Mouse (Mus musculus) right cerebral cortex, postnatal 14 days (tissue): ENCODE data around the gene Selenov.

Experiments used
- DNase-seq: peaks from one replicate; pipeline ENCODE4 v3.0.0; 2022

Gene Selenov

DNA sequence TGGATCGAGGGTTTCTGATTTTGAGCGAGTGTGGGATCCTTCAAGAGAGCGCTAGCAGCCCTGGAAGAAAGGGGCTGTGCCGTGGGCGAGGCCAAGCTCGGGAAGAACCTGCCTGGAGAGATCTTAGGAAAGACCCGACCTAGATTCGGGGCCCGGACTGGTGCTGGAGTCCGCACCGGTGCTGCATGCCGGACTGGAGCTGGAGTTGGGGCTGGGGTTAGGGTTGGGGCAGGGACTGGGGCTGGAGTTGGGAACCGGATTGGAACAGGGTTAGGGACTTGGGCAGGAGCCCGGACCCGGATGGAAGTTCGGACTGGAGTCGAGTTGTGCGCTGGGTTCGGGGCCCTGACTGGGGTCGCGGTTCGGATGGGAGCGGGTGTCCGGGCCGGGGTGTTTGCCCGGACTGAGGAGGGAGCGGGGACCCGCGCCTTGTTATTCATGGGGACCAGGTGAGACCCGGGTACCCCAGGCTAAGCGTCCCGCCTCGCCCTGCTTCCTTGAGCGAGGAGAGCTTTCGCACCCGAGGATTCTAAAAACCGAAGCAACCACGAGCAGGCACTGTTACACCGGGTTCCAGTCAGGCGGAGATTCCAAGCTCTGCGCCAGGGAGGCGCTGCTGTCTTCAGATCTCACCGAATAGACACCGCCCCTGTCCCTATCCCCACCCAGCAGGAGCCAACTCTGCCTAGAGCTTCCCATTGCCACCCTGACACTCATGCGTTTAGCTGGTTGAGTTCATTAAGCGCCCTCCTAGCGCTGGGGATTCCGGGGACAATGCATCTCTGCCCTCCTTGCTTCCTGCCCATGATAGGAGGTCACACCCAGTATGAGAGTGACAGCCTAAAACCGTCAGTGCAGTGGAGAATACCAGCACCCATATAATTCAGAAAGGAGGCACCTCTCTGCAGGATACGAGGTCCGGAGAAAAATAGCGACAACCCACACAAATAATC is at the start of gene Selenov:
Gene Selenov (minus strand): TSS at position 549 of the 953 bp plus-strand sequence.
- DNase-seq, result peak; percentile 60

- DNase-seq, result no peak
Observed at GRCm38 (mm10) chr7:28339213-28339917, 48.4 kb upstream of the Selenov start.

- DNase-seq, result peak; percentile 97
Observed at GRCm38 (mm10) chr7:28338108-28338998, 47.4 kb upstream of the Selenov start, which contains the start of gene Supt5. Gene Supt5 (minus strand): TSS chr7:28338746.

- DNase-seq, result no peak
Observed at GRCm38 (mm10) chr7:28335471-28335870, 44.5 kb upstream of the Selenov start.

DNA sequence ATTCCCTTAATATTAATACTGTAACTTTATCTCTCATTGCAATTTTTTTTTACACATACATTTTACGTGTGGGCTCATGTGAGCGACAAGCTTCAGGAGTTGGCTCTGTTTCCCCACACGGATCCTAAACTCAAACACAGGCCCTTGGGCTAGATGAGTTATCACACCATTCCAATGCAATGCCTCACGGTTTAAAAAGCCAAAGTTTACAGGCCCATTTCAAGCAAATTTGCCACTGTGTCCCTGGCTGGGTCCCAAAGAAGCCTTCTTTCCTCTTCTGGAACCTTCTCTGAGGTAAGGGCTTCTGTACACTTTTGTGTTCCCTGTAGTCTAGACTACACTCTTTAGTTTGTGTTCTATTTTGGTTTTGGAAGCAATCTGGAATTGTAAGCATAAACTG is 43.5 kb upstream of the Selenov start:
- DNase-seq, result no peak

GRCm38 (mm10) chr7:28328260-28328659 is 37.3 kb upstream of the Selenov start:
- DNase-seq, result no peak

GRCm38 (mm10) chr7:28326457-28326856 is 35.5 kb upstream of the Selenov start:
- DNase-seq, result no peak

- DNase-seq, result no peak
Observed at GRCm38 (mm10) chr7:28325293-28325692, 34.3 kb upstream of the Selenov start.

DNA sequence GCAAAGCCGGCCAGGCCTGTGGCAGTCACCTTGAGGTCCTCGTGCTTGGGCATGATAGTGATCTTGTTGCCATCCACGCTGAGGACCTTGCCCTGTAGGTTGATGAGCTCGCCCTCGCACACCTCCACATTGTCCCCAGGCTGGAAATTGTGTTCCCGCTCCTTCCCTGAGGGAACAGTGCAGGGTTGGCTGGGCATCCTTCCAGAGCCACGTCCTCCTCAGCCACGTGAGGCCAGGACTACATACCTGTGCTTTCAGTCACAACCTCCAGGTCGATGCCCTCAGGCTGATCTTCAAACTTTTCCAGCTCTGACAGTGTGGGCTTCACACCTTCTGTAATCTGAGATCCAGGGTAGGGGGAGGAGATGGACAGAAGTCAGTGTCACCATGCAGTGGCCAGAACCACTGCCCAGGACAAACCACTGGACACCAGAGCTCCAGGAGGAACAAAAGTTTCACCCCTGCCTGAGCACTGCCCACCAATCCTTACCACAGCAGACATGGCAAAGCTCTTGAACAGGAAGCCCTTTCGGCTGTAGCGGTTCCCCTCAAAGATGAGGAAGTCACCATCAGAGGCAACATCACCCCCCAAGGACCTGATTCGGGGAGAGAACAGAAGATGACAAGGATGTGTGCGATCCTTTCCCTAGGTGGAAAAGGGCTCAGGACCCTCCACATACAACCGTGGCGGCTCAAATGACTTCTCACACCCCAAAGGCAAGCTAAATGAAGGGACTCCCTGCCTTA is 31.2 kb upstream of the Selenov start:
- no peak for DNase-seq

DNA sequence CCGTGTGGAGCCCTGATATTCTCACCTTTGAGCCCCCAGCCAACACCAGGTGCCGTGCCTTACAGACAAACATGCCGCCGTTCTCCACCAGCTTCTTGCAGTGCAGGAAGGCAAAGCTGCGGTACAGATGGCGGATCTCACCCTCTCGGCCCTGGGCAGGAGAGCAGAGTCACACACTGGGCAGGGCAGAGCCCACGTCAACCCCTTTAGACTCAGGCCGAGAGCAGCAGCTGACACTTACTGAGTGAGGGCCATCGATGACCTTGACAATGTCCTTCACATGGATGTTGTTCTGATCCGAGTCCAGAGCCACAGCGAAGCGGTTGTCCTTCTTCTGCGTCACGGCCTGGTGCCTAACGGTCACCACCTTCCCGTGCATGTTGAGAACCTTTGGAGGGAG is 27.7 kb upstream of the Selenov start:
- no peak for DNase-seq

GRCm38 (mm10) chr7:28318036-28318435 is 27.1 kb upstream of the Selenov start:
- DNase-seq, result no peak

DNA sequence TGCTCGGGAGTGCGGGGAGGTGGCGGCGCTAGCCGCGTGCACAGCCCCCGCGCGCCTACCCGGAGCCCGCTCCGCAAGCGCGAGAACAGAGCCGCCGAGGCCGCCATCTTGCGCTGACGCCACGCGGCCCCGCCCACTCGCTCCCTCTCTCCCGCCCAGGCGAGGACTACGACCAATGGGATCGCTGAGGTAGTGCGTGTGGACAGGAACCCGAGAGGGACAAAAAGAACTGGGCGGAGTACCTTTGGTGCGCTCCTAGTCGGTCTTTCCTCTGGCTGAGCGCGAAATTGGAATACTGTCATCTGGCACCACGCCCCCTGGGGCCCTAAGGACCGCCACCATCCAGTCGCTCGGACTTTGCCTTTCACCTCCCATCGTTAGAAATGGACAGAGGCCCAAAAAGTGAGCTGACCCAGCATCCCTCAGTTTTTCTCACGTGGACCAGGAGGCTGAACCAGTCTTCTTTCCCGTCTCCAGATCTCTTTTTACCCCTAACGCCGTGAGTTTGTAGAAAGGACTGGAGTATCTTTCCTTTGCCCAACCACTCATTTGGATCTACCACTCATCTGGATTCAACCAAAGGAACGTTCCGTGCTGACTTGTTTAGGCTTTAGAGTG is 21.0 kb upstream of the Selenov start, which contains the start of gene Timm50:
Gene Timm50 (minus strand): TSS at position 147 of the 618 bp plus-strand sequence.
- DNase-seq, result peak; percentile 99

DNA sequence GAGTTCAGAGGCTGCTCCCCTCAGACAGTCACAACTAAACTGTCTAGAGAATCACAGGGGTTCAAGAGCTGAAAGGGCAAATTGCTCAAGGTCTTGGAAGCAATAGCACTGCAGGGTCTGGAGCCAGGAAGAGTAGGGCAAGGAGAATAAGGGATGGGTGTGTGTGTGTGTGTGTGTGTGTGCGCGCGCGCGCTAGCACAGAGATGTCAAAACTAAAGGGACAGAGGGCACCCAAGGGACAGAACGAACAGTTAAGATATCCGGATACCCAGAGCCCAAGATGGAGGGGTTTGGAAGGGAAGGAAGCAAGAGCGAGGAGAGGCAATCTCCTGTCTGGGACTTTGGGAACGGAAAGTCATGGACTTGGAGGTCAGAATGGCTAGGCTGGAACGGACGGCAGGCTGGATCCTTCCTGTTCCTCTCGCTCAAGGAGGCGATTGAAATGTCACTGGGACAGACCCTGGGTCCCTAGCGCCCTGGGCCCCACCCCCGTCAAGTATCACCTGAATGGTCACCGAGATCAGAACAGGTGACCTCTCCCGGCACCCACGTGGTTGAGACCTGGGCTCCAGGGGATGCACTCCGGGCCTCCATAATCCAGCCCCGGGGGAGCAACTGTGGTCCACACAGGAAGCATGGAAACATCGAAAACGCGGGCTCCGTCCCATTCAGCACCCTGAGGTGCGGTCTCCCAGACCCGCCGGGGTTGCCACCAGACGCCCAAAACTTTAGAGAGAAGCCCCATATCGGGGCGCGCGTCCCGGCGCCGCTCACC is 20.4 kb upstream of the Selenov start:
- DNase-seq, result no peak

- no peak for DNase-seq
Observed at GRCm38 (mm10) chr7:28309737-28310136, 18.8 kb upstream of the Selenov start.

DNA sequence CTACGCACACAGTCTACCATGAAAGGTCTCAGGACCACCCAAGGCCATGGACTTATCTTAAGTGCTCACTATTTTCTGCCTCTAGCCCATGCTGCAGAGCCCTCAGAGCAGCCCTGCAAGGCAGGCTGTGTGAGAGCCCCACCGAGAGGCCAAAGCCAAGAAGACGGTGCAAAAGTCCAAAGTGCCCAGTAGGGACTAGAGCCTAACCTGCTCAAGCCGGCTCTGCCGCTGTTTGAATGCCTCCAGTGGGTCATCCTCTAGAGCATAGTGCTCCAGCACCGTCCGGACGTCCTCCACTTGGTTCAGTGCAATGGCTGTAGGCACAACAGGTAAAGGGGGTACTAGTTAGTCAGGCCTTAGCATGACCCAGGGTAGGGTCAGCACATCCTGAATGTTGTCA is 15.2 kb upstream of the Selenov start:
- no peak for DNase-seq

DNA sequence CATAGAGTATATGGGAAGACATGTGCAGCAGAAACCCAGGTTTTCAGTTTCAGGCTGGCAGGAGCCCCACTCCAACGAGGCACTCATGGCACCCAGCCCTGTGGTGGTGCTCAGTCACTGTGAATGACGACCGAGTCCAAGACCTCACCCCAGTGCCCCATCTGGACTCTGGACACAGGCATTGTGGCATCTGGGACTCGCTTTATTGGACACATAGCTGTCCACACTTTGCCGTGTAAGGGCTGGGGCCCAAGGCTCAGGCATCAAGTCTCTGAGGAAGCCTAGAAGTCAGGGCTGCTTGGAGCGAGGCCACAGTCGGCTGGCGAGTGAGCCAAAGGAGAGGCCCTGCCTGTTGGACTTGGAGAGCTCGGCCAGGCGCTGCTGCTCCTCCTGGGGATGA is 14.7 kb upstream of the Selenov start:
- DNase-seq, result no peak

- peak; percentile 49 for DNase-seq
Observed at GRCm38 (mm10) chr7:28301616-28302433, 10.8 kb upstream of the Selenov start, which contains the start of gene Dll3. Gene Dll3 (minus strand): TSS chr7:28302238.

DNA sequence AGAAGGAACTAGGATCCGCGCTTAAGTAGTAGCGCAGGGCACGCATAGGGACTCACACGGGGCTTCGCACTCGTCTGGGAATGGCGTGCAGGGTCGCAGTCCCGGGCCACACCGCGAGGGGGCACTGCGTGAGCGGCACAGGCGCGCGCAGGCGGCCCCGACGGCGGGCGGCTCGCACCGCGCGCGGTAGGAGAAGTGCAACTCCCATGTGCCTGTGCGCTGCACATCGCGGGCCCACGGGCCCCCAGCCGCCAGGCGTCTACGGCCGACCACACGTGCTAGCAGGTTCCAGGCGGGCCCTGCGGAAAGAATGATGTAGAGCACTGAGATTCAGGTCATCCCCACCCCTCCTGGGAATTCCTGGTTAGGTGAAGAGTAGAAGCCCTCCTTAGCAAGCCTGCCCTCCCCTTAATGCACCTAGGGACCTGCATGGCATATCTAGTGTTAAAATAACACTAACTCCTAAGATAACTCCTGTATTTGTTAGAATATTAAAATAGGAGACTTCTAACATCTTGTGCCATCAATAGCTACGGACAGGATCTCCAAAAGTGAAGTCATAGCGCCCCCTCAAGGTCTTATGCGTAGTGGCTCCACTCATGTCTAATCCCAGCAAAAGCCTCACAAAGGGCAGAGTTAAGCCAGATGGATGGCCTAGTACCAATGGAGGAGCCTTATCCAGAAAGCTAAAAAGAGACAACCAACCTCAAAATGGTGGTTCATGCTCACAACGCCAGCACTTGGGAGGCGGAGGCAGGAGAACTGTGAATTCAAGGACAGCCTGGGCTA is 8.0 kb upstream of the Selenov start:
- peak; percentile 40 for DNase-seq

- peak; percentile 77 for DNase-seq
Observed at GRCm38 (mm10) chr7:28294481-28294880, 3.5 kb upstream of the Selenov start.
